Mouse (Mus musculus) brain, adult 2 months (tissue): ENCODE results near the gene Prok1.

Experiments
- DNase-seq: peaks from one replicate; pipeline ENCODE4 v3.0.0; 2011; ENCODE audit warnings: low read depth, low spot score

The Prok1 gene

DNA sequence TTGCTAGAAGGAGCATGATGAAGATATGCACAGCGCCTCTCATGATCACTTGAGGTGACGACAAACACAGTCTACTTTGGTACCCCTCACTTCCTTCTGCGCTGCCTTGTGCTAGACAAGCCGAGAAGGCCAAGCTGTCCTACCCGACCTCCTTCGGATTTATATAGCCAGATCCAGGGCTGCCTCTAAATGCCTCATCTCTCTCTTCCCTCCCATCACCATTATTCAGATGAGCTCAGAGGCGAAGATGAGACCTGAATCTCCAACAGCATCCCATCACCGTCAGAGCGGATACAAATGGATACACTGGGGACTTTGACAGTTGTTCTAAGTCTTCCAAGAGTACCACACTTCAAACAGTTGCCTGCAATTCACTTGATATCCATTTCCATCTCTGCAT is at the start of gene Prok1:
Gene Prok1, minus strand, starts transcription at position 101 of the 400 bp plus-strand sequence.
- DNase-seq: no peak

- no peak for DNase-seq
Measured at GRCm38 (mm10) chr3:107287346-107287745, 47.8 kb upstream of the Prok1 start.

GRCm38 (mm10) chr3:107286123-107286522 is 46.6 kb upstream of the Prok1 start:
- no peak for DNase-seq

DNA sequence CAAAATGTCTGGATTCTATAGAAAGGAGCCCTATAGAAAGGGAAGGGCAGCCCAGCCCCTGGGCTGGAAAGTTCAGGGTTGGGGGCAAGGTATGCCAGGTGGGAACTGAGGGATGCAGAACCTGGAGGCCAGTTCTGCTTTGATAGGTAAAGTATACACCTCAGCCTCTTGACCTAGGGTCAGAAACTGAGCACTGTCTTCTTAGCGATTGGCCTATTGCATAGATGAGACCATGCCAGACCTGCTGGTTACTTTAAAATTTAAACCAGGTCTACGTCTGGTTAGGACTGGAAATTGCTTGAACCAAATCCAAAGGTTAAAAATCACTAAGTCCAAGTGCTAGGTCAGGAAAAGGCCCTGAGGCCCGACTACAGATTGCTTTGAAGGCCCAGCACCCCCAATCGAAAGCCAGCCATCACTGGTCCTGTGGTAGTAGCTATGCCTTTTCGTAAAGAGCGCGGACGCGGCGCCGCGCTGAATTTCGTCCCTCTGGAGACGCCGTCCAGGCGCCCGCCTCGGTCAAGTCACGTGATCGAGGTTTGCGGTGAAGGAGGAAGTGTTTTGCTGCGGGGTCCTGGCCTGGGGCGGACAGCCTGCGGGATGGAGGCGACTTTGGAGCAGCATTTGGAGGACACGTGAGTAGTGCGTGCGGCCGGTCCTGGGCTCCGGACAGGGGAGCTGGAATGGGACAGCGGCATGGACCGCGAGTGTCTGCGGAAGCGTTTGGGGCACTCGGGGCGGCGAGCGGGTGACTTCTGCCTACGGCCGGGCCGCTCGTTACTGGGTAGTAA is 39.2 kb upstream of the Prok1 start, which contains the start of gene Lamtor5:
Gene Lamtor5, plus strand, starts transcription at position 380 of the 791 bp plus-strand sequence.
- DNase-seq: peak; percentile 94

DNA sequence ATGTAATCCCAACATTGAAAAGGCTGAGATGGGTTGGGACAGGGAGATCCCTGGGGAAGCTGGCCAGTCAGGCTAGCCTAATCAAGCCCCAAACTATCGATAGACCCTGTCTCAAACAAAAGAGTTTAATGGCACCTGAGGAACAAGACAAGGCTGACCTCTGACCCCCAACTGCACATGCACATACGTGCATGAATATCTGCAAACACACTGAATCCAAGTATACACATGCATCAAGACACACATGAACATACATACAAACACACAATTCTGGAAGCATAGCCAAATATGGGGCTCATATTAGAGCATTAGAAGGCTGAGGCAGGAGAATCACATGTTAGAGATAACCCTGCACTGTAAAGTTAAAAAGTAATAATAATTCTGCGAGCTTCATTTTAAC is 37.1 kb upstream of the Prok1 start:
- DNase-seq: no peak

- DNase-seq: peak; percentile 27
Measured at GRCm38 (mm10) chr3:107275996-107276395, 36.5 kb upstream of the Prok1 start.

DNA sequence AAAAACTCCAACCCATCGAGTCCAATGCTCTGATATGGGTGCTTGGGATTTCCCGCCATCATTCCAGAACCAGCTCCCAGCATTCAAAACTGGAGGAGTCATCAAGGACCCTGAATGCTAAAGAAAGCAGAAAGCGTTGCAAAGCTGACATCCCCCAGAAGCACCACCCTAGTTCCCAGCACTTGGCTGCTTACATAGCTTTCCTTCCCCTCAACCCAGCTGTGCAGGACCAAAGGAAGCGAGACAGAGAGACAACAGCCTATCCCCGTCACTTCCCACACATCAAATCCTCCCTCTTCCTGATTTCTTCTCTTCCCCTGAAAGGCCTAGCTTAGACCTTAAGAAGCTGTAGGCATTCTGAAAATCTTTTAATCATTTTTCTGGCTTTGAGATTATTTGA is 35.8 kb upstream of the Prok1 start:
- DNase-seq: no peak

- DNase-seq: peak; percentile 87
Measured at GRCm38 (mm10) chr3:107273820-107274219, 34.3 kb upstream of the Prok1 start.

DNA sequence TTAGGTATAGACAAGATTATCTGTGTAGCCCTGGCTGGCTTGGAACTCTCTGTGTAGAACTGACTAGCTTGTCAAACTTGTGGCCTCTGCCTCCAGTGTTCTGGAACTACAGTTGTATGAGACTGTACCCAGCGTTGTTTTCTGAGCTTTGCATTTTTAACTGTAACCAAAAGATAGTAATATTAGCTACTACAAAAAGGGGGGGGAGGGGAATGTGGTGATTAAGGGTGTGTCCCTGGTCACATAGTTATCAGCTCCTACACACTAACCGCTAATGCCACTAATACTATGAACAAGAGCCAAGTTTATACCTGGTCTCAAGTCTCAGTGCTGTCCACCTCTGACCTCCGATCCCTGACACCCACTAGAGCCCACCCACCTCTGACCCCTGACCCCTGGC is 32.9 kb upstream of the Prok1 start:
- no peak for DNase-seq

DNA sequence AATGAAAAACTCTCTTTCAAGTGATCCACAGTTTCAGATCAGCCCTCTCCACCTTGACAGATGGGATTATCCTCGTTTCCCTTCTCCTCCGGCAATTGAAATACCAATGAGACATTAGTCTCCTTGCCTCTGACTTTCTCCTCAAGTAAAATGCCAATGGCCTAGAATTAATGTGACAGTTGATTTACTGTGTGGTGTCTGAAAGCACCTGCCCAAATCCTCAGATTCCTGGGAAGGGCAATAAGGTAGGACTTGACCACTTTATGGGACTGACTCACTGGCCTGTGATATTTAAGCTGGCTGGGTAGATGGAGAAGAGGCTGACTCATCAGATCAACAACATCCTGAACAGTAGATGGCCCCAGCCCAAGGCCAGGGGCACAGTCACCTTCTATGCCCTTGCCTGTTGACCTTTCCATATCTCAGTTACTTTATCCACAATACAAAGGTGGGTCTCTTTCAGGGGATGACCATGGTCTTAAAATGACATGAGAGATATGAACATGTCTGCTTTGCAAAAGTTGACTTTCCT is 27.4 kb upstream of the Prok1 start:
- DNase-seq: no peak

- peak; percentile 7 for DNase-seq
Measured at GRCm38 (mm10) chr3:107261851-107262165, 22.3 kb upstream of the Prok1 start.

GRCm38 (mm10) chr3:107260956-107261850 is 21.7 kb upstream of the Prok1 start:
- DNase-seq: peak; percentile 56

- DNase-seq: no peak
Measured at GRCm38 (mm10) chr3:107257924-107258323, 18.4 kb upstream of the Prok1 start.

DNA sequence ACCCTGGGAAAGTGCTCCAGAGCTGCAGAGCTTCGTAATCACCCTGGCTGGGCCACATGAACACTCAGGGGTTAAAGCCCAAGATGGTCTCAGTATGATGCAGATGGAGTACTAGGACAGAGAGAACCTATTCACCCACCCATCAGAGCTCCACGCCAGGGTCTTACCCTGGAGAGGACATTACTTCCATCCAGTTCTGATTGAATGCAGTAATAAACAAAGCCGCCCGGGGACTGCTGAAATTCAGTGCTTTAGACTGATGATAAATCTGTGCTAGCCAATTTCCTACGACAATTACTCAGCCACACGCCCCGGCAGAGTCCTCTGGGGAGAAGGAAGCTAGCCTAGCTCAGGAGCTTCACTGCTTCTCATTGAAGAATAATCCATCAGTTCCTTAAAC is 17.2 kb upstream of the Prok1 start:
- DNase-seq: peak; percentile 24

DNA sequence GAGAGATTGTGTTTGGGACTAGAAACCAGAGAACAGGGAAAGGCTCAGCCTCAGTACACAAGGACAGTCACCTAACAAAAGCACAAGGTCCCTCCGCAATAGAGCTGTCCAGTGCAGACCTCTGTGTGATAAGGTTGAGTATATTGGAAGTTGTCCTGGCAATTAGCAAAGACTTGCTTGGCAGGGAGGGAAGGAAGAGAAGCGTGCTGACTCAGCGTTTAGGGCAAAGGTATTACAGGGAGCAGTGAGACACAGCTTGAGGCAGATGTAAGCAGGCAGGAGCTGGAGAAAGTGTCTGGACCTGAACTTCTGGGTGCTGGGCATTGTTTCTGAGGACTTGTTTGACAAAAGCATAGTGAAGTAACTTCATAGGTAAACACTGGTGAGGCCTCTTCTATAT is 16.5 kb upstream of the Prok1 start:
- no peak for DNase-seq

DNA sequence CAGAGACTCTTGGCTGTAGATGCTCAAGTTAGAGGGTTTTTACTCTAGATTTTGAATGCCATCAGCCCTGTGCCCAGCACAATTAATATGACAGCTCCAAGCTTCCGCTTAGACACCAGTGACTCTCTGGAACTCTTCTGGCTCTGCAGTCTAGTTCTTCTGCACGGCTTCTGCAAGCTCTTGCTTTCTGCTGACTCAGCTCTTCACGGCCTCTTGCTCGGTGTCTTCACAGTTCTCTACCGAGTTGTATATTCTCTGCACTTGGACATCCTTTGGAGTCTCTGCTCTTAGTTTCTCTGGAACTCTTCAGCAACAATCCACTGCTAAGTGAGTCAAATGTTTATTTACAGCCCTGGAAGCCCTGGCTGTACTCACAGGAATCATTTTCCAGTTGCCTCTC is 14.4 kb upstream of the Prok1 start:
- DNase-seq: peak; percentile 38

GRCm38 (mm10) chr3:107252035-107252434 is 12.5 kb upstream of the Prok1 start:
- no peak for DNase-seq

GRCm38 (mm10) chr3:107250320-107250719 is 10.8 kb upstream of the Prok1 start:
- no peak for DNase-seq

- DNase-seq: no peak
Measured at GRCm38 (mm10) chr3:107249042-107249441, 9.5 kb upstream of the Prok1 start.

- no peak for DNase-seq
Measured at GRCm38 (mm10) chr3:107246876-107247275, 7.4 kb upstream of the Prok1 start.

- DNase-seq: no peak
Measured at GRCm38 (mm10) chr3:107241389-107242094, 2.0 kb upstream of the Prok1 start.

DNA sequence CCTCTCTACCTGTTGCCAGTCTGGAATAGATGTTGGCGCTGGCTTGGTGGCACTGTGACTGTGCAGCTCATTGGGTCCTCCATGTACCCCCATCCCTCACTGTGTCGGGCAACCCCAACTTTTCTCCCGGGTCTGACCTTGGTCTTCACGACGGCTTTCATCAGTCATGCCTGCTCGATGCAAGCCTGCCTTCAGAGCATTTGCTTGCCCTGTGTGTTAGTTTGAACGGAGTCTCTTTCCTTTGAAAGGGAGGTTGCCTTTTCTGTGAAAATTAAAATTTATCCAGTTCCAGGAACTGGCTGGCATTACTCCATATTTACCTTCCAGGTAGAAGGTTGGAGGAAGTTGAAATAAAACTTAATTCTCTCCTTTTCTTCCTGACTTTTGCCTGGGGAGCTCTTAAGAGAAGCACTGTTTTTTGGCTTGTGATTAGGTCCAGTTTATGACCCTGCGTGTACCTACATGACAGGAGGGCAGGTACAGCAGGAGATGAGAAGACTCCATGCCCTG is 981 bp downstream of the Prok1 start:
- DNase-seq: no peak
